Mouse (Mus musculus) ovary, adult 18-20 months (tissue): ENCODE data around the gene Tmem110.

Experiments
- DNase-seq: peaks from one replicate; pipeline ENCODE4 v3.0.0; 2022; ENCODE audit warnings: low spot score, mixed read lengths

The Tmem110 gene

DNA sequence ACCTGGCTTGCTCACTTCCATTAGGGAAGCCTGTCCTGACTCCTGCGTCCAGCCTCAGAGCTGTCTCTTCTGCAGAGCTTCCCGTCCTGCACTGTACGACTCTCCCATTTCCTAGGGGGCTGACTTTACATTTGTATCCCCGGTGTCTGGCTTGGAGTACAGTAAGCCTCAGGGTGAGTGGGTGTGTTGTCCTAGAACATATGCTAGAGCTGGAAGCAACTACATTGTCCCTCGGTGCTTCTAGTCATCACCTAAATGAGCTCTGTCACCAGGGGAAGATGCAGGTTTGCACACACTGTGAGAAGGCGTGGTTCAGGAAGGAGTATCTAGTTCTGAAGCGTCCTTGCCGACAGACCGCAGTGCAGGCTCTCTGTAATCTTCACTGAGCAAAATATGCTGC, 37.0 kb downstream of the Tmem110 start:
- no peak for DNase-seq

GRCm38 (mm10) chr14:30865311-30865710, 39.9 kb downstream of the Tmem110 start:
- no peak for DNase-seq

GRCm38 (mm10) chr14:30867042-30867441, 41.7 kb downstream of the Tmem110 start:
- DNase-seq, result no peak

DNA sequence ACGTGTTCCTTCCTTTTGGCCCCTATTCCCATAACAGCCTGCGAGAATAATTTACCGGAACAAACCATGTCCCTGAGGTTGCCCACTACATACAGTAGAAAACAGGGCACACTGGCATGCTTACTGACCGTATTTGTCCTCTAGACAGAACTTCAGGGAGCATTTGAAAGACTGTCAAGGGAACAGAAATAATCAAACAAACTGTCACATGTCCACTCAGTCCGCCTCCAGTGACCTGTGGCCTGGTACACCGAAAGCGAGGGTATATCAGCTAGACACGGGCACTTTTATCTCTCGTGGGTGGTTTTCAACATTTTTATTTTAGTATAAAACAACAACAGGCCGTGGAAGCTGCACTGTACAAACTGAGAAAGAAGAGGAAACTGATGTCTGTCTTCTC, 43.4 kb downstream of the Tmem110 start:
- DNase-seq, result no peak

DNA sequence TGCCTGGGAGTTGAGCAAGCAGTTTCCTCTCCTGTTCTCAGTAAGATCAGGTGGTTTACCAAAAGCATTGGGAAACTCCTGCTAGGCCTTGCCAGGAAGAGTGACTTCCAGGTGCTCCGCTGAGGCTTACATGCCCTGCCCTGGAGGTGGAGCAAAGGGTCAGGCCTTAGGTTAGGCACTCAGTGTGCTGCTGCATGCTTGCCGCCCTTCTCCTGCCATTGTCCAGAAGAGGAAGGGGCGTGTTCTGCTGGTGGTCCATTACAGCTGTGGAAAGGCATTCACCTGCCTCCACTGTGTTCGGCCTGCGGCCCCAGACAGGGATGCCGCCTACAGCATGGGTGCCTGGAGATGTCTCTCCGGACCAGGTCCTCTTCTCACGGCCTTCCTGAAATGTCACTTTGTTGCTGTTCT, 44.0 kb downstream of the Tmem110 start:
- DNase-seq, result no peak

DNA sequence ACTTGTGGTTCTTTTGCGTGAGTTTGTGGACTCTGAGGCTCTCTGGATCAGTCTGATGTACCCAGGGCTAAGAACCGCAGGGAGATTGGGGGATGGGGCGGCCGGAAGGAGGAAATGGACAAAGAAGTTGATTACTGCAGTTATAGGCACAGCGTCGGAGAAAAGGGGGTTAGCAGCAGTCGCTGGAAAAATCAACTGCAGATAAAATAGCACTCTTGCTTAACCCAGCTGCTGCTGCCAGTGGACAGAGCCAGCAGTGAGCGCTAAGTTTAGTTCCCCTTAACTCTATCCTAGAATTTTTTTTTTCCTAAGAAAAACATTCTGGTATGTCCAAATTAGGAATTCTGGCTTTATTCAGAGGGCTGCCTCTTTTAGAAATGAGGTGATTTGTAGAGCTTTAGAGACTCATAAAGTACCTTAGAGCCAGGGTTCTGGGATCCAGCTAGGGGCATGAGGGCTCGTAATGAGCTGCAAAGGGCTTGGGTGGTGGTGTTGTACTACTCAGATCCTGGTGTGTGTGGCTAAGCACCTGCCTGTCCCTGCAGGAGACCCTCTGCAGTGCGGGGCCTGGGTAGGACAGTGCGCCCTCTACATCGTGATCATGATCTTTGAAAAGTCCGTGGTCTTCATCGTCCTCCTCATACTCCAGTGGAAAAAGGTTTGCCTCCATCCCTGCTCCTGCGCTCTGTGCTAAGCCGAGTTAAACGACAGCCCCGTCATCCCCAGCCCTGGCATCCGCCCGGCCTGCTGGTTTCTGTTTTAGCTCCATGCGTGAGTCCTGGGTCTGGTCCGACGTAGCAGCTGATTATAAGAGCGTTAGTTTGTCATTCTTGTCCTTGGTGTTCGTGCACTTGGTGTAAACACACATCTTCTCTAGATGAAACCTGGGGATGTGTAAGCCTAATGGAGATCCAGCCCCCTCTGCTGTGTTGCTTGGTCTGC, 45.1 kb downstream of the Tmem110 start:
- DNase-seq, result no peak

GRCm38 (mm10) chr14:30874095-30874700, 48.8 kb downstream of the Tmem110 start:
- DNase-seq, result no peak

GRCm38 (mm10) chr14:30875130-30875865, 49.9 kb downstream of the Tmem110 start:
- no peak for DNase-seq

DNA sequence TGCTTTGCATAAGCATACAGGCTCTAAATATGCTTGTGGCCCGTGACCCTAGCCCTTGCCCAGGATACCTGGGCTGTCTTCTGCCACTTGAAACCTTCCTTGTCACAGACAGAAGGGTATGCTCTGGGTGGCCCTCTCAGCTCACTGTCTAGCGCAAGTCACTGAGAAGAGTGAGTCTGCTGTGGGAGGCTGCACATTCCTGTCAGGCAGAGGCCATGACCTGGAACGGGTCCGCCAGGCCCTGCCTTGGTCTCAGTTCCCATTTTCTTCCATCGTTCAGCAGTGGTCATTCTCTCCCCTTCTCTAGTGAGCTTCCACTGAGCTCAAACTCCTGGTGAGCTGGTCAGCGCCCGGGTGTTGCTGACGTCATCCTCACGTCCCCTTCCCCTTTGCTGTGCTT, 50.6 kb downstream of the Tmem110 start:
- DNase-seq, result no peak

- no peak for DNase-seq
Measured at GRCm38 (mm10) chr14:30876451-30876850, 51.1 kb downstream of the Tmem110 start.

DNA sequence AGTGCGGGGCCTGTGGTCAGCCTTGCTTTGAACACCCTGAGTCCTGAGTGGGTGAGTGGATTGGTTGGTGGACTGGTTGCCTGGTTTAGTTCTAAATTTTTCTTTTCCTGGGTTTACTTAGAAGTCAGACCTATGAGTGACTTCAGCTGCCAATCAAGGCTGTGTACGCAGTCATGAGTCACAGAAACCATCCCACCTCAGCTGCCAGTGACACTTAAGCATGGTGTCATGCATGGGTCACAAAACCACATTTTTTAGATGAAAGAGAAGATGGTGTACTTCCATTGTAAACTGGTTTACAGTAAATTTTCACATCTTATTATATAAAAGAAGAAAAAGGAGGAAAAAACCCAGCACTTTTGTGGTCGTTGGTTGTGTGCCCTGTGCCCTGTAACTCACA, 52.4 kb downstream of the Tmem110 start:
- DNase-seq, result no peak

DNA sequence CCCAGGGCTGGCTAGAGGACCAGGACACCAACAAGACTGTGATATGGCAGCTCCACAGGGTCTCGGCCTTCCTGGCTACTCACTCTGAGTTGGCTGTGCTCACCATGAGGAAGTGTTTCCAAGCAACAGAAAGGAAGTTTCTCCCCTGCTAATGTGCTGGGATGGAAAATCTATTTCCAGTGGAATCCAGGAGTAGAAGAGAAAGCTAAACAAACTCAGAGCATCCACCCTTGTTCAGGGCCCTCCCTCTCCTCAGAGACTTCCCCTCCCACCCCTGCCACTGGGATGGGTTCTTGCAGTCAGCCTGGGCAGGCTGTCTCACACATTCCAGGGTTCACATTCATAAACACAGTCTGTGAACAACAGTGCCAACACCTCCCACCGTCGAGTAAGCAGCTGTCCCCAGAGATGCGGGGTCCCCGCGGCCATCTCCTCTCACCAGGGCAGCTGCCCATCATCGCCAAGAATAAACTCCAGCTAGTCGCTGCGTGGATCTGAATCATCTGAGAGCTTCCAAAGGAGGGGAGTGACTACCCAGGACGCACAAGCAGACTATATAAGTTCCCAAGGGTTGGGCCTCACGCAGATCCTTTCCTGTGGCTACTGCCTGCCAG, 53.7 kb downstream of the Tmem110 start, which contains the start of gene Mustn1:
Gene Mustn1 (plus strand): TSS at position 243 of the 614 bp plus-strand sequence.
- DNase-seq, result no peak

DNA sequence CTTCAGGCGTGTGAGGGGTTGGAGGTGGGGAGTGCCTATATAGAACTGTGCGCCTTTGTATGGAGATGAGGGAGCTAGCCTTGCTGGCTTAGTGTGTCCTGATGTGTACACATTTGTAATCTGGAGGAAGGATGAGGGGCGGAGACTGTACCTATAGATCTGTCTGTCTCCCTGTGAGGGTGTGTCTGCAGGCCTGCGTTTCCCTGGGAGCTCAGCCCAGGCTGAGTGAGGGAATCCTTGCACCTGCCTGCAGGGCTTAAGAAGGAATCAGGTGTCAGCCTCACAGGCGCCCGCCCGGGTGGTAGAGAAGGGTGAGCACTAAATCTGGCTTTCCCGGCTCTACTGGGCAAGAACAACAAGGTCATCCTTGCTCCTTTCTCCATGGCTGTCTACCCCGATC, 54.4 kb downstream of the Tmem110 start:
- no peak for DNase-seq

DNA sequence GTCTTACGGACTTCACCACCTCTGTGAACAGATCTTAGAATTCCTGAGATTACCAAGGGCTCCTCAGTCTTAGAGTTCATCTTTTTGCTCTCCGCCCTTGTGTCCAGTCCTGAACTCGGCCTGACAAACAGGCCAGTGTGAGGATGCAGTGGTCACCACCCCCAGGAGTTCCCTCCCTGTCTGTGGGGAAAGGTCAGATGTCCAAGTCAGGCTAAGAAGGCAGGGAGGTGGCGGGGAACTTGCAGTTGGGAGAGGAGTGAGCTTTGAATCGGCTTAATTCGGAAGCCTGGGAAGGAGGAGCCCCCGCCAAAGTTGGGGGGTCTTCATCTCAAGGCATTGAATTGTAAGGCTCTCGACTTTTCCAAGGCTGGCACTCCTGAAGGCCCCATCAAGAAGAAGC, 54.9 kb downstream of the Tmem110 start:
- no peak for DNase-seq

GRCm38 (mm10) chr14:30880811-30881717, 55.7 kb downstream of the Tmem110 start:
- no peak for DNase-seq

GRCm38 (mm10) chr14:30881718-30882108, 56.3 kb downstream of the Tmem110 start:
- DNase-seq, result no peak

DNA sequence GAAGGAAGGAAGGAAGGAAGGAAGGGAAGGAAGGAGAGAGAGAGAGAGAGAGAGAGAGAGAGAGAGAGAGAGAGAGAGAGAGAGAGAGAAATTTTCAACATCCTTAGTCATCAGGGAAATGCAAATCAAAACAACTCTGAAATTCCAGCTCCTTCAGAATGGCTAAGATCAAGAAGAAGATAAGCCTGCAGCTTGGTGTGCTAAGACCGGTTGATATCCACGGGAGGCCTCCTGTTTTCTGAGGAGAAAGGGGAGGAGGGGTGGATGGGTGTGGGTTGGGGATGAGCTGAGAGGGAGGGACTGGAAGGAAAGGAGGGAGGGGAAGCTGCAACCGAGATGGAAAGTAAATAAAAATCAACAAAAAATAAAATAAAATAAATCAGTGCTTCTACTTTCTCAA, 59.9 kb downstream of the Tmem110 start:
- DNase-seq, result no peak

- no peak for DNase-seq
Measured at GRCm38 (mm10) chr14:30886204-30886603, 60.8 kb downstream of the Tmem110 start, which contains the start of gene Itih4. Gene Itih4, plus strand, starts transcription at chr14:30886476.

- peak; percentile 74 for DNase-seq
Measured at GRCm38 (mm10) chr14:30888271-30888732, 62.9 kb downstream of the Tmem110 start.

GRCm38 (mm10) chr14:30899972-30900371, 74.6 kb downstream of the Tmem110 start:
- no peak for DNase-seq

DNA sequence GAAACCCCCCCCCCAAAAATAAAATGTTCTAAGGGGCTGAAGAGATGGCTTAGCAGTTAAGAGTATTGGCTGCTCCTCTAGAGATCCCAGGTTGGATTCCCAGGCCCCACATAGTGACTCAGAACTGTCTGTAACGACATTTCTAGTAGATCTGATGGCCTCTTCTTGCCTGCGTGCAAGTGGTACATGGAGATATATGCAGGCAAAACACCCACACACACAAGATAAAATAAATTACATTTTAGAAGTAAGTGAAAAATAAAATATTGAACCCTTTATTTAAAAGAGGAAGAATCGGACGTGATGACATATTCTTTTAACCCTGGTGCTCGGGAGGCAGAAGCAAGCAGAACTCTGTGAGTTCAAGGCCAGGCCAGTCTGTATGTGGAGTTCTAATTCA, 77.2 kb downstream of the Tmem110 start:
- no peak for DNase-seq
